Mouse (Mus musculus) heart, postnatal 4 days (tissue): ENCODE measurements around the gene Twsg1. TPM values are rescaled to one million over a fixed set of nuclear protein-coding genes. Genes with fewer than 3 reads are reported as not detected.

ENCODE experiments used
- DNase-seq: peaks from one replicate; pipeline ENCODE4 v3.0.0; 2021
- total RNA-seq, 2 experiments: library from RNA; stranded (reverse); gene quantifications; 2 replicates each; pipeline ENCODE4 v1.2.3; 2021

Twsg1 gene
- total RNA-seq, 2 experiments from 2014 or later, result 80.3 to 81.0 TPM

DNA sequence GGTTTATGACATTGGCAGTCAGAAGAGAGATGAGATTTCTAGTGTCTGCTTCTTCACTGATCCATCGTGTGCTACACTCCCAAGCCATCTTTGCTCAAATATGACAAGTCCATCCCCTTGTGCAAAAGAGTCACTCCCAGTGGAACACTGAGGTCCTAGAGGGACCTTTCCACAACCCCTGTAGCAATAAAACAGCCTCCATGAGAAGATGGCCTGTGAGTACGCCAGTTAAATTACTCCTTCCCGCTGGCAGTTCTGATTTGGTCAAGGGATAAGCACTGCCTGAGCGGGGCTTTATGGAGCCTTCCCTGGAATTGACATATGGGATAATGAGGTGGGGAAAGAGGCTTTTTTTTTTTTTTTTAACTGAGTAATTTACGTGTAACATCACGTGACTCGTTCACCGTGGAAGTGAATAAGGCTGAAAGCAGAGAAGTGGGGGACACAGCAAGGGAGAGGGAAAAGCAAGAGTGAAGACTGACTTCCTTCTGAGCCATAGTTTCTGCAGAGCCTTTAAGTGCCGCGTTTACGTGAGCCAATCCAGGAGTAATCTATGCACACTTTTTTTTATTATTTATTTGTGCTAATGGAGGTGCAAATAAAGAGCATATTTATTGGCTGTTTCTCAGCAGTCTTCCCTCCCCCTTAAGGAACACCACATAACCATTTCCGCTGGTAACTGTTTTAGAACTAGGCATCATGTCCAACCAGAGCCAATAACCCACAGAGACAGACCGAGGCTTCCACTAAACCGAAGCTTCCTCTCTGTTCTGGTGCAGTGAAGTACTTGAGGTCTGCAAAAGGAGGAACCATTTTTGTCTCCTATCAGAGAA, 65.1 kb downstream of the Twsg1 start, which contains the start of gene Ralbp1:
TSS of gene Ralbp1 (minus strand) at position 102 of the 833 bp plus-strand sequence.
- no peak for DNase-seq

DNA sequence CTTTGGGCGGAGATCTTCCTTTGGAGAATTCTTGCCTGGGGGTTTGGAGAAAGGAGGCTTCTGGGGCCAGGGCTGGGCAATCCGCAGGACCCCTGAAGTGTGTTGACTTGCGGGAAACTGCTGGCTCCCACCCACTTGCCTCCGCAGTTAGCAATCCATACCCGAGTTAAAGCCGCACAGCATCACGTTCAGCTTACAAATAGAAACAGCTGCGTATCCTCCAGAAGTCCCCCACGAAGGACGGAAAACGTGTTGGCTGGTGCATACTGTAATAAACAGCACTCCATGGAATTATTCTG, 65.7 kb downstream of the Twsg1 start:
- DNase-seq, result no peak

DNA sequence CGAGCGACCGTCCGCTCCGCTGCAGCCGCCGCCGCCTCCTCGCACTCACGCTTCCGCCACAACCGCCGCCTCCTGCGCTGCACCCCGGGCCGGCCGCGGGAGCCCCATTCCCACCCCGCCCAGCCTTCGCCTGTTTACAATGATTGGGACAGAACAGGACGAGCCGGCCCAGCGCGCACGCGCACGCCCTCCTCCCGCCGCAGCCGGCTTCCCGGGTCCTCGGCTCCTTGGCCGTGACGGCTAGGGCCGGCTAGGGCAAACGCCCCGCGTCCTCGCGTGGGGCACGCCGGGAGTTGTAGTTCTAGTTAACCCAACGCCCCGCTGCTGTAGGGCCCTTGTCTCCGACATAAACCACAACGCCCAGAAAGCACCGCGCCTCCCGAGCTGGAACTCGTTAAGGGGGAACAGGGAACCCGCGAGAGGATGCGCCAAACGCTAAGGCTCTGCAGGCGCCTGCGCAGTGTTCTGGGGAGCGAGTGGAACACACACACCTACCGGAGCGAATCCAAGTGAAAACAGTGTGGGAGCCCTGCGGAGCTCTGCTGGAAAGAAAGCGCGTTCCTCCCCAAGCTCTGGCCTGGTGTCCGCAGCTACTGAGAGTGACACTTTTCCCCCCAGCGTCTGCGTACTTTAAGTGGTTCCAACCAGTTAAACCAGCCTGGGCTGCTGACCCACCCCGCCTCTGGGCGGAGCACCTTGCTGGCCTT, 66.2 kb downstream of the Twsg1 start:
- peak; percentile 99 for DNase-seq

DNA sequence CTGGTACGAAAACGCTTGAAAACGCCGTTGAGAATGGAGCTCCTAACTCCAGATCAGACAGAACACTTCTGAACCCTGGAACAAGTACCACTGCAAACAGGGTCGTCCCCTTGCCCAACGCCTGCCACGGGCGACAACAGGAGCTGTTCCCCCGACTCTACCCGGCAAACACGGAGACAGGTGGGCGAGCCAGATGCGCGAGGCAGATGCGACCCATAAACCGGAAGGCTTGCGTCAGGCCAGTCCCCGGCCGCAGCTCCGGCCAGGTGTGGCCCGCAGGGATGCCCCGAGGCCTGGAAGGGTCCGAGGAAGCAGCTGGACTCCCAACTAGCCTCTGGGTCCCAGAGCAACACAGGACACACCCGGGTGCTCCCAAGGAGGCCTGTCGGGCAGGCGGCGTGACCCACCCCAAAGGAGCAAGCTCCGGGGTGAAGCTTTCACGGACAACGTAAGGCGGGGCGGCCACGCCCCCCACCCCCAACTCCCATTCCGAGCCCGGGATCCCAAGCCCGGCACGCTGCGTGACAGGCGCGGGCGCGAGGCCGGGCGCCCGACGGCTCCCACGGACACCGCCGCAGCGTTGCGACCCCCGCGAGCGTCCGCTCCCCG, 66.9 kb downstream of the Twsg1 start:
- peak; percentile 58 for DNase-seq

DNA sequence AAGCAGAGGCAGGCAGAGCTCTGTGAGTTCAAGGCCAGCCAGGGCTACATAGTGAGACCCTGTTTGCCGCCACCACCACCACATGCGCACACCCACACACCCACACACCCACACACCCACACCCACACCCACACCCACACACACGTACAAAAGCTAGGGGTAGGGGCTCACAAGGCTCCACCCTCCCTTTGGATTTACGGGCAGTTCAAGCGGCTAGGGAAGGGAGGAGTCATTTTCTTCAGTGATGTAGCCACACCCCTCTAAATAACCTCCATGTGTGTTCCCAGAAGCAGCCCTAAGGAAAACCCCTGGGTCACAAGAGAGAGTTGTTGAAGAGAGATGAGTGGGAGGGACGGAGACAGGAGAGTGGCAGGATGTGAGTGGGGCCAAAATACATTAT, 74.0 kb downstream of the Twsg1 start:
- DNase-seq, result no peak

DNA sequence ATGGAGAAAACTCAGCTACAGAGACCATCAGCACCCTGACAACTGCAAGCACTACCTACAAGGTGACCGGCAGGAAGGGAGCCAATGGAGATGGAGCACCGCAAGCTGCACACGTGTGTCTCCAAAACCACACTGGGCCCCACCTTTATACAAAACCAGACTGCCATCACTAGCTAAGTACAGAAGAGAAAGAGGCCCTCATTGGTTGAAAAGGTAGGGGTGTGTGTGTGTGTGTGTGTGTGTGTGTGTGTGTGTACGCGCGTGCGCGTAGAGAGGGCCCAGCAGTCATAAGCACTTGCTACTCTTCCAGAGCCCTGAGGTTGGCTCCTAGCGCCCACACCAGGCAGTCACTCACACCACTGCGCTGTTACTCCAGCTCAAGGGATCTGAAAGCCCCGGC, 77.2 kb downstream of the Twsg1 start:
- no peak for DNase-seq

DNA sequence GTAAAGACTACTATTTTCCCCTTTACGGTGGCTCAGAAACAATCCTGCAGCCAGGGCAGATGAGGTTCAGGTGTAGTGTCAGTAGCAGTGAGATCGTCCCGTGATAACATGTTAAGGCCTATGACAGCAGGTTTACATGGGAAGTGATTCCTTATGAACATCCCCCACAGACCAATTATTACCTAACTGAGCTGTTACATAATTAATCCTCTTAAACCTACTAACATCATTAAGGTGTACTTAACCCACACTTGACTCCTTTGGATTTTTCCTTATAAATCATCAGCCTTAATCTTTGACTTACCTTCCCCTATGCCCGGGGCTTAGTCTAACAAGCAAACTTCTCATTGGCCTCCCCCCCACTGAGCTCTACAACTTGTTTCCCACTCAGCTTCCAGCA, 77.9 kb downstream of the Twsg1 start:
- no peak for DNase-seq

DNA sequence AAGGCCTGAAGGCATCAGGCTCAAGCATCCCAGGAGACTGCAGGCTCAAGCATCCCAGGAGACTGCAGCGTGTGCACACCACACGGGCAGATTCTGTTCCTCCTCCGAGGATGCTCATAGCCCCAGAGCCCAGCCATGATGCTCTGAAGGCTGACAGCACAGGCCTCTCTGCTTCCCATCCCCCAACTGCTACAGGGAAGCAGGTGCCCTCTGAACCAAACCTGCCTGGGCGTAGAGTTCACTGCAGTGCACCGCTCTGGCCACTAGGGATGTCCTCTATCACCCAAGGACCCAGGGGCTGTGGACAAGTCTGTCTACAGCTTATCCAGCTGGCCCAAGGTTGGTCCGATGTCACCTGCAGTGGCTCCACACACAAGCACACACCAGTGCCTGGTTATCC, 78.4 kb downstream of the Twsg1 start:
- DNase-seq, result peak; percentile 51

DNA sequence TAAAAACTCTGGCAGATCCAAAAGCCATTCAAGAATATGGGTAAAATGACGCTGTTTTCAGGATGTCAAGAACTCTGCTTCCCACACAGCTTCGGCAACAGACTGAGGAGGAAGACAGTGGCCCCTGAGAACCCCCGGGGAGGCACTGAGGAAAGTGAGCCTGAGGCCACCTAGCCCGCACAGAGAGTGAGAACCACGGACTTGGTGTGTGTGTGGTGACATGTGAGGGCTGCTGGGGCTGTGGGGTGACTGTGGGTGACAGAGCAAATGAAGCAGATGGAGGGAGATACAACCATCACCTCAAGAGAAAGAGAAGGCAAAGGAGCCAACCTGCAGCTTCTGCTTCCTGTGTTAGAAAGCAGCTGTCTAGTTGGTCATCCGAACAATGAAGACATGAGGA, 79.0 kb downstream of the Twsg1 start:
- DNase-seq, result no peak

Other genes starting within 250 kb of the Twsg1 start
- gene Rab31, start 178.5 kb downstream of the Twsg1 start, total RNA-seq, result 10 to 100 TPM; 39.7 to 42.5 TPM
- 10 to 100 TPM; 79.8 to 83.0 TPM for gene Ppp4r1, start 168.7 kb downstream of the Twsg1 start, total RNA-seq
- gene Ralbp1, start 65.4 kb downstream of the Twsg1 start, total RNA-seq, result 10 to 100 TPM; 29.3 to 33.4 TPM
- gene Ankrd12, start 125.9 kb upstream of the Twsg1 start, total RNA-seq, result 10 to 100 TPM; 14.1 to 16.2 TPM
- 100 to 1,000 TPM; 846 to 878 TPM for gene Ndufv2, start 150.3 kb upstream of the Twsg1 start, total RNA-seq
- gene Washc1, start 160.3 kb upstream of the Twsg1 start, total RNA-seq, result 10 to 100 TPM; 25.1 to 26.7 TPM
- gene Ddx11, start 172.3 kb upstream of the Twsg1 start, total RNA-seq, result 1 to 10 TPM; 7.7 to 8.9 TPM